Comparison of ENCODE assay signal across 11 mouse cellular contexts in the genomic region with DNA sequence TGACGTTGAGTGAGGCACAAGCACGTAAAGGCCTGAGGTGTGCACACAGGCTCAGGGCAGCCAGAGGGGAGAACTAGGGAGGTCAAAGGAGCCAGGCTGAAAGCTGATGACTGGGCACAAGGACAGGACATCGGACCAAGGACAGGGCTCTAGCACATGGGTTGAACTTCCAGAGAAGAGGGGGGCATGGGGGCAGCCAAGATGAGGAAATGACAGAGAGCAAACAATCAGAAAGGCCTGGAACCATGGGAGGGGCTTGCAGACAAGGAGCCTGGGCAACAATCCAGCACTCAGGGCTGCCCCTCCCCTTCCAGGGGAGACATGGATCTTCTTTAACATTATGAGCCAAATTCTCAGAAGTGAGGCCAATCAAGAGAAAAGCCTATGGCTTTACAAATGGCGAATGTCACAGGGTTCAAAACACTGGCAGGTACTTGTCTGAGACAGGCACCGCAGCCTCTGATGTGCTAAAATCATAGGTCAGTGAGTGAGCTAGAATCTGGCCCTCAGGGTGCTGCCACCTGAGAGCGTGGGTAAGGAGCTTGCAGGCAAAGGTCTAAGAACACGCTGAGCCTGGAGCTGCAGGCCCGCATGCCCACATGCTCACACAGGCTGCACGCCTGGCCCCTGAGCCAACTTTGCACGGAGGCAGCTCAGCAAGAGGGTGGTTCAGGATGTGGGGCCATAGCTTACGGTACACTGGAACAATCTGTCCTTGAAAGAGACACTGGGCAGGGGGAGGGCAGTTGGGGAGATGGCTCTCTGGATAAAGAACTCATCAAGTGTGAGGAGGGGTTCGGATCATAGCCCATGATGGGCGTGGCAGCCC. TPM values are rescaled to one million over a fixed set of nuclear protein-coding genes. Genes with fewer than 3 reads are reported as not detected.
A peak's percentile ranks its signal among the peaks of the same experiment; 100 is the strongest.
DNase-seq lines count a peak whose midpoint lies in the region; ATAC-seq lines count a peak whose summit lies in the region.
"Had no signal": no experiment of that assay in that cellular context is flagged by ENCODE, and none has a peak within 500 bp of the region (broad histone marks: within the 10 kb centered on the region; RNA-seq: fewer than 3 reads in every experiment).

No protein-coding gene starts in this region.

- peaks cover 6% of the 10 kb centered on the region; the same call in 1 of the 2 replicates for H3K36me3 ChIP-seq in heart, embryonic 11.5 days (ENCODE audit: control insufficient read depth, insufficient read depth, low read length)
- H3K36me3 ChIP-seq in lung, embryonic 15.5 days = peaks cover 36% of the 10 kb centered on the region; the same call in 1 of the 2 replicates

- 83% methylated on average over 13 of the region's 13 CpGs for WGBS in heart, embryonic 11.5 days (ENCODE audit: insufficient replicate concordance)
- 62% methylated on average over 13 of the region's 13 CpGs for WGBS in lung, embryonic 15.5 days

- DNase-seq in heart, adult 11 months = peak; percentile 98
- peak; percentile 52 for DNase-seq in ZHBTc4 (ENCODE audit: low read depth, low spot score)
- peak; percentile 50 to 52 for DNase-seq in heart, postnatal 10 days
- no peak for DNase-seq in frontal cortex, postnatal 36 days (ENCODE audit: low spot score in 2 of 2)
- no peak for DNase-seq in gastrocnemius, adult 18-20 months (ENCODE audit: low spot score)
- no peak for DNase-seq in cerebellum, adult 18-20 months

- no peak for ATAC-seq in heart, embryonic 11.5 days (replicated peaks; ENCODE audit: insufficient number of reproducible peaks, low FRiP score, low TSS enrichment)
- 0 out of 2 replicates have a peak, but pooled peaks have one; percentile 13 for ATAC-seq in lung, embryonic 15.5 days (ENCODE audit: borderline replicate concordance, extremely low read depth, low FRiP score, low TSS enrichment)
- ATAC-seq: CD4-positive, CD25-positive, alpha-beta regulatory T cell, adult 4 months had no signal

- H3K27ac ChIP-seq in heart, embryonic 11.5 days (ENCODE audit: low read depth, low read length) = no peak overlapping the region
- peak overlapping the region; percentile 38 for H3K27ac ChIP-seq in lung, embryonic 15.5 days
- H3K27ac ChIP-seq: limb, embryonic 15.5 days; neural tube, embryonic 15.5 days had no signal

- no peaks in the 10 kb centered on the region for H3K27me3 ChIP-seq in heart, embryonic 11.5 days (ENCODE audit: control insufficient read depth, insufficient read depth, low read length)
- no peaks in the 10 kb centered on the region for H3K27me3 ChIP-seq in lung, embryonic 15.5 days
- H3K27me3 ChIP-seq: limb, embryonic 15.5 days; neural tube, embryonic 15.5 days had no signal

- no peak overlapping the region for H3K4me2 ChIP-seq in heart, embryonic 11.5 days
- H3K4me2 ChIP-seq in lung, embryonic 15.5 days = no peak overlapping the region
- H3K4me2 ChIP-seq: limb, embryonic 15.5 days; neural tube, embryonic 15.5 days had no signal

- H3K9ac ChIP-seq in heart, embryonic 11.5 days (ENCODE audit: low read depth, low read length) = no peak overlapping the region
- H3K9ac ChIP-seq in lung, embryonic 15.5 days = no peak overlapping the region
- H3K9ac ChIP-seq: limb, embryonic 15.5 days; neural tube, embryonic 15.5 days had no signal

- intact Hi-C loops in heart, postnatal 10 days (cut with DNase I) = no loop called here

- H3K9me3 ChIP-seq in heart, embryonic 11.5 days (replicated peaks; ENCODE audit: control insufficient read depth, low read length) = no peaks in the 10 kb centered on the region
- no peaks in the 10 kb centered on the region for H3K9me3 ChIP-seq in lung, embryonic 15.5 days
- H3K9me3 ChIP-seq: limb, embryonic 15.5 days; neural tube, embryonic 15.5 days had no signal

- peaks cover 3% of the 10 kb centered on the region; the same call in 1 of the 2 replicates for H3K4me1 ChIP-seq in heart, embryonic 11.5 days (ENCODE audit: control insufficient read depth, insufficient read depth, low read length)
- peaks cover 24% of the 10 kb centered on the region for H3K4me1 ChIP-seq in lung, embryonic 15.5 days

- no peak overlapping the region for H3K4me3 ChIP-seq in heart, embryonic 11.5 days (ENCODE audit: low read depth, low read length)
- no peak overlapping the region for H3K4me3 ChIP-seq in lung, embryonic 15.5 days
- H3K4me3 ChIP-seq: limb, embryonic 15.5 days; neural tube, embryonic 15.5 days had no signal

RNA-seq across cellular contexts. Expression of a gene that starts 46.2 kb away (rescaled TPM):
- 29.9 and 34.4 TPM in 2 replicates for polyA plus RNA-seq in heart, embryonic 11.5 days (2014; fragmentation: Nextera tagmentation; extraction: Ambion mirVana)
- total RNA-seq in heart, postnatal 10 days (2021) = 10 to 100 TPM; 15.6 to 20.2 TPM
- 38.3 and 43.9 TPM in 2 replicates for polyA plus RNA-seq in lung, embryonic 15.5 days (2015; fragmentation: Nextera tagmentation; extraction: Ambion mirVana)
- 1 to 10 TPM; 5.4 to 6.0 TPM for total RNA-seq in gastrocnemius, adult 18-20 months (2021)

RNA-seq across cellular contexts. Expression of a gene that starts 52.3 kb away (rescaled TPM):
- polyA plus RNA-seq in heart, embryonic 11.5 days (2014; fragmentation: Nextera tagmentation; extraction: Ambion mirVana) = 0.17 and 0.55 TPM in 2 replicates
- 1 to 10 TPM; 5.3 to 7.5 TPM for total RNA-seq in heart, postnatal 10 days (2021)
- polyA plus RNA-seq in lung, embryonic 15.5 days (2015; fragmentation: Nextera tagmentation; extraction: Ambion mirVana) = 3.5 and 3.6 TPM in 2 replicates
- total RNA-seq in gastrocnemius, adult 18-20 months (2021) = 1 to 10 TPM; 3.0 to 3.3 TPM
- polyA plus RNA-seq: CD4-positive, CD25-positive, alpha-beta regulatory T cell, adult 4 months had no signal

Comparison
In these comparisons a context has a peak if more than half of its experiments do, and no peak if none do; other contexts are left out.
1. DNase-seq: peak in heart, adult 11 months (single experiment), ZHBTc4 (single experiment) and heart, postnatal 10 days (2 of 2); none in frontal cortex, postnatal 36 days (0 of 2), gastrocnemius, adult 18-20 months (single experiment) and cerebellum, adult 18-20 months (0 of 2).